Mouse (Mus musculus) urinary bladder, postnatal 10 days (tissue): ENCODE results near the gene Stxbp1.

Experiments used
- DNase-seq: peaks from one replicate; pipeline ENCODE4 v3.0.0; 2022; ENCODE audit warnings: low spot score

The Stxbp1 gene

GRCm38 (mm10) chr2:32846805-32847467 lies at the start of gene Stxbp1:
TSS of gene Stxbp1 (minus strand) at chr2:32847245.
- peak; percentile 58 for DNase-seq

- DNase-seq = no peak
Observed at GRCm38 (mm10) chr2:32896507-32897147, 49.6 kb upstream of the Stxbp1 start.

- DNase-seq = no peak
Observed at GRCm38 (mm10) chr2:32895606-32896106, 48.6 kb upstream of the Stxbp1 start.

GRCm38 (mm10) chr2:32894097-32894496 lies 47.1 kb upstream of the Stxbp1 start:
- no peak for DNase-seq

- DNase-seq = no peak
Observed at GRCm38 (mm10) chr2:32892490-32892889, 45.4 kb upstream of the Stxbp1 start.

GRCm38 (mm10) chr2:32891278-32891677 lies 44.2 kb upstream of the Stxbp1 start:
- DNase-seq = no peak

- DNase-seq = no peak
Observed at GRCm38 (mm10) chr2:32890280-32890679, 43.2 kb upstream of the Stxbp1 start.

GRCm38 (mm10) chr2:32888551-32888950 lies 41.5 kb upstream of the Stxbp1 start:
- no peak for DNase-seq

GRCm38 (mm10) chr2:32888029-32888428 lies 41.0 kb upstream of the Stxbp1 start:
- no peak for DNase-seq

- DNase-seq = no peak
Observed at GRCm38 (mm10) chr2:32884745-32885144, 37.7 kb upstream of the Stxbp1 start.

GRCm38 (mm10) chr2:32882283-32883043 lies 35.4 kb upstream of the Stxbp1 start:
- DNase-seq = no peak

- no peak for DNase-seq
Observed at GRCm38 (mm10) chr2:32881723-32882122, 34.7 kb upstream of the Stxbp1 start.

GRCm38 (mm10) chr2:32881054-32881453 lies 34.0 kb upstream of the Stxbp1 start:
- DNase-seq = no peak

GRCm38 (mm10) chr2:32879593-32879992 lies 32.5 kb upstream of the Stxbp1 start:
- no peak for DNase-seq

GRCm38 (mm10) chr2:32878396-32878795 lies 31.4 kb upstream of the Stxbp1 start:
- DNase-seq = no peak

- DNase-seq = no peak
Observed at GRCm38 (mm10) chr2:32877761-32878393, 30.8 kb upstream of the Stxbp1 start.

- no peak for DNase-seq
Observed at GRCm38 (mm10) chr2:32877303-32877702, 30.3 kb upstream of the Stxbp1 start.

GRCm38 (mm10) chr2:32876490-32877302 lies 29.7 kb upstream of the Stxbp1 start:
- no peak for DNase-seq

GRCm38 (mm10) chr2:32875675-32876489 lies 28.8 kb upstream of the Stxbp1 start, which contains the start of gene Fam129b:
TSS of gene Fam129b (plus strand) at chr2:32876114.
- peak; percentile 70 for DNase-seq

- no peak for DNase-seq
Observed at GRCm38 (mm10) chr2:32874951-32875674, 28.1 kb upstream of the Stxbp1 start.
